Mouse (Mus musculus): Measurements from ENCODE around the gene Dpysl5. TPM values are rescaled to one million over a fixed set of nuclear protein-coding genes. Genes with fewer than 3 reads are reported as not detected.

Gene Dpysl5
- polyA plus RNA-seq, 1 experiment = not detected

DNA sequence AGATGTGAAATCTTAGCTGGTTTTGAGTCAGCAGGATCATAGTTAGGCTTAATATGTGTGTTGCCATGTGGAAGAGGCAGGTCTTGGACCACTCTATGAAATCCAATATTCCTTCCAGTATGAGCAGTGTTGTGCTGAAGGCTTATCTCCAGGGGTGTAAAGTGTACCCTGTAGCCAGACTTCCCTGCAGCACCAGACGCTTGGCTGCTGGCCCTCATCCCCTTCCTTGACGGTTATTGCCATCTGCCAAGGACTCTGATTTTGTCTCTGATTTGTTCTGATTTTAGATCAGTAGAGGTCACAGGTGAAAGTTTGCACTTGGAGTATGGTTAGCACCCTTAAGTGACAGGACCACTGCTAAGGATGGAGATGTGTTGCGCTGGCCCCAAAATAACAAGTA lies 111.7 kb downstream of the Dpysl5 start:
- 83% methylated on average over 3 of the region's 3 CpGs for WGBS
- peaks cover 35% of the 10 kb centered on the region for H3K4me1 ChIP-seq (ENCODE audit: control insufficient read depth, insufficient read depth, low read length)
- H3K27ac ChIP-seq (ENCODE audit: insufficient read depth, low read depth, low read length) = no peak overlapping the region
- H3K4me3 ChIP-seq (ENCODE audit: insufficient read depth, low read depth, low read length) = no peak overlapping the region
- TF ChIP-seq CTCF (IDR thresholded peaks at IDR 0.05; ENCODE audit: insufficient read depth, low read depth, low read length) (no peak), POLR2A (IDR thresholded peaks at IDR 0.05; ENCODE audit: insufficient read depth, low read depth, low read length) (no peak)

DNA sequence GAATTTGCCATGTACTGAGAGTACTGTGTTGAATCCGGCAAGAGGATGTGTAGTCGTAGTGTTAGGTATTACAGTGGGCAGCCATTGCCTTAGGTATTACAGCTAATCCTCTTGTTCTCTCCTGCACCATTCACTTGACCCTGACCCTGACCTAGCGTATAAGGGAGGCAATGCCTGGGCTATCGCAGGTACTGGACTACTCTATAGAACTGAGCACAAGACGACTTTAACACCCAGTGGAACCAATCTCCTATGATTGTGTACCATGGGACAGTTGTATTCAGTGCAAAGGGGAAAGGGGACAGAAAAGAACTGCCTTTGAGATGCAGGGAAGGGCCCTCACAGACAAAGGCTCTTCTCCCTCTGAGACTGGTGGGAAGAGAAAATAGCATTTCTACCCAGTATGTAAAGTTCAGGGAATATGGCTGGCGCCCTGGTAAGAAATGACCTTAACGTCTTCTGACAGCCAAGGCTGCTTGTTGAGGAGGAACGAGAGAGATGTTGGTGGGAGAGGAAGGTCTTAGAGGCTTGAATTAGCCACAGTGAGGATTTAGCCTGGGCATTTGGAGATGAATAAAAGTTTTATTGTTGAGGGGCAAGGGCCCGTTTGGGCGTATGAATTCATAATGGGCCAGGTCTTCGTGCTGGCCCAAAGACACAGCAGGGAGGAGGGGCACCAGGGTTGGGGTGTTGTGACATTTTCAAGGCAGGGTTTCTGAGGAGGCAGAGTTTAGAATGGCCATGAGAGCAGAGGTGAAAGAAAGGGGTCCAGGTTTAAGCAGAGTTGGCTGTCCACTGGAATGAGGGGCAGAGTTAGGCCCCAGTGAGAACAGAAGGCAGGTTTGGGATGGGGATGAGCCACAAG lies 113.0 kb downstream of the Dpysl5 start:
- no peak overlapping the region for H3K4me3 ChIP-seq (ENCODE audit: insufficient read depth, low read depth, low read length)
- H3K27ac ChIP-seq (ENCODE audit: insufficient read depth, low read depth, low read length) = no peak overlapping the region
- peaks cover 28% of the 10 kb centered on the region for H3K4me1 ChIP-seq (ENCODE audit: control insufficient read depth, insufficient read depth, low read length)
- TF ChIP-seq CTCF (IDR thresholded peaks at IDR 0.05; ENCODE audit: insufficient read depth, low read depth, low read length) (no peak), POLR2A (IDR thresholded peaks at IDR 0.05; ENCODE audit: insufficient read depth, low read depth, low read length) (no peak)
- WGBS = 61% methylated on average over 11 of the region's 11 CpGs

DNA sequence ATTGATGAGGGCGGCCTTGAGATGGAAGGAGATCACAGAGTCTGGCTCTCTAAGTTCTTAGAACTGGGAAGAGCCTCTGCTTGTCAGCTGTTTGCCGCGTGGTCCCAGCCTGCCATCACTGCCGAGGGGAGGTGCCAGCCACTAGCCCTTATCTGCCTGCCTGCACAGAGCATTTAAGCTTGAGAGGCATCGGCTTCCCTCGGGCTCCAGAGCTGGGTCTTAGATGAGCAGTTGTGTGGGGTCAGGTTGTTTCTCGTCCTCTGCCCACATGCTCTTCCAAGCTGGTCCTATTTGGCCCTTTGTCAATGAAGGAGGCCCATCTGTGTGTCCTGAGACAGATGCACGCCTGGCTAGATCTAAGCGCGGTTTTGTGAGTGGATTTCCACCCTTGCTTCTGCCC lies 113.8 kb downstream of the Dpysl5 start:
- WGBS = 44% methylated on average over 10 of the region's 10 CpGs
- TF ChIP-seq CTCF (IDR thresholded peaks at IDR 0.05; ENCODE audit: insufficient read depth, low read depth, low read length) (no peak), POLR2A (IDR thresholded peaks at IDR 0.05; ENCODE audit: insufficient read depth, low read depth, low read length) (no peak)
- H3K4me1 ChIP-seq (ENCODE audit: control insufficient read depth, insufficient read depth, low read length) = peaks cover 28% of the 10 kb centered on the region
- H3K27ac ChIP-seq (ENCODE audit: insufficient read depth, low read depth, low read length) = no peak overlapping the region
- no peak overlapping the region for H3K4me3 ChIP-seq (ENCODE audit: insufficient read depth, low read depth, low read length)

DNA sequence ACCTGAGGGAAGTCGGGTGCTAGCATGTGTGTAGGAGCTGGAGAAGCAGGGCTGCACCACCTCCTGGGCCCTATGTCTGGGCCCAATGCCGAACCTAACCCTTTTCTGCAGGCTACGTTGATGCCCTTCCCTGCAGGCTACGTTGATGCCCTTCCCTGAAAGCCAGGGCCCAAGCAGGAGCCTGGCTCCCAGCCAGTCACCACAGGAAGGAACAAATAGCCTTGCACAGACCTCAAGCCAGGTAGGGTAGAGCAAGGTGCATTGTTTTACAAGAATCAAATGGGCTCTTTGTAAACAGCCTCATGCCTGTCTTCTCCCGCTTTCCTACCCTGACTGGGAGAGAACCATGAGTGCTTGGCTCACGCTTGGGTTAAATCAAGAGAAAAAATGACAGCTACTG lies 114.5 kb downstream of the Dpysl5 start:
- H3K4me3 ChIP-seq (ENCODE audit: insufficient read depth, low read depth, low read length) = no peak overlapping the region
- TF ChIP-seq POLR2A (IDR thresholded peaks at IDR 0.05; ENCODE audit: insufficient read depth, low read depth, low read length) = no peak
- no peak for TF ChIP-seq CTCF (IDR thresholded peaks at IDR 0.05; ENCODE audit: insufficient read depth, low read depth, low read length)
- H3K4me1 ChIP-seq (ENCODE audit: control insufficient read depth, insufficient read depth, low read length) = peaks cover 28% of the 10 kb centered on the region
- H3K27ac ChIP-seq (ENCODE audit: insufficient read depth, low read depth, low read length) = no peak overlapping the region
- 55% methylated on average over 6 of the region's 6 CpGs for WGBS

DNA sequence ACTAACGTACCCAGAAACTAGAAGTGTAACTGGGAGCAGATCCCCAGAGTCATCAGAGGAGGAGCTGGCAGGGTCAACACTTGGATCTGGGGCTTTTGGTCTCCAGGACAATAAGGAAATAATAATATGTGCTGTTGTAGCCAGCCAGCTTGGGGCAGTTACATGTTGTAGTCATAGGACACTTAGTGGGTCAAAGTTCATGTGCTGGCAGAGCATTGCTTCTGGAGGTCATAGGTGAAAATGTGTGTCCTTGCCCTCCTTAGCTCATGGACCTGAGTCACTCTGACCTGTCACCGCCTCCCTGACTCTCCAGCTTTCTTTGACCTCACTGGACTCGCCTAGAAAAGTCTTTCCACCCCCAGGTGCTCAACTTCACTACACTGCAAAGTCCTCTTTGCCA lies 122.1 kb downstream of the Dpysl5 start:
- no peak overlapping the region for H3K4me3 ChIP-seq (ENCODE audit: insufficient read depth, low read depth, low read length)
- WGBS = 86% methylated on average over 3 of the region's 3 CpGs
- H3K4me1 ChIP-seq (ENCODE audit: control insufficient read depth, insufficient read depth, low read length) = no peaks in the 10 kb centered on the region; the same call in 1 of the 2 replicates
- TF ChIP-seq POLR2A (IDR thresholded peaks at IDR 0.05; ENCODE audit: insufficient read depth, low read depth, low read length) (no peak), CTCF (IDR thresholded peaks at IDR 0.05; ENCODE audit: insufficient read depth, low read depth, low read length) (no peak)
- H3K27ac ChIP-seq (ENCODE audit: insufficient read depth, low read depth, low read length) = no peak overlapping the region

DNA sequence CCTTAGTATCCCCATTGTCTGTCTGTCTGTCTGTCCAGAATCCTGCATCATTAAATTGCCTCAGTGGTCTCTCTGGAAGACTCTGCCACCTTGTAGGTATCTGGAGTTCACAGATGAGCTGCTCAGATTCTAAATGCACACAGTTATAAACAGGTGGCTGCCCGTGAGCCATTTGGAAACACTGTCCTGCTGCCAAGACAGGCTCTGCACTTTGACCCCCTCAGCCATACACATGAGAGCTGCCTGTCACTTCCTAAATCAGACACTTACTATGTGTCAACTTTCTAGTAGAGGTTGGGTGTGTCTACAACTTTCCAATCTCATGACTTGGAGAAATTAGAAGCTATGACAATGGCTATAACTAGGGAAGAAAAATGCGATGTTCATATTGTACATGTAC lies 128.4 kb downstream of the Dpysl5 start:
- Histone ChIP-seq H3K4me1 (ENCODE audit: control insufficient read depth, insufficient read depth, low read length) (peaks cover 3% of the 10 kb centered on the region; the same call in 1 of the 2 replicates), H3K4me3 (ENCODE audit: insufficient read depth, low read depth, low read length) (no peak overlapping the region), H3K27ac (ENCODE audit: insufficient read depth, low read depth, low read length) (no peak overlapping the region)
- TF ChIP-seq POLR2A (IDR thresholded peaks at IDR 0.05; ENCODE audit: insufficient read depth, low read depth, low read length) (no peak), CTCF (IDR thresholded peaks at IDR 0.05; ENCODE audit: insufficient read depth, low read depth, low read length) (no peak)
- 91% methylated on average over 2 of the region's 2 CpGs for WGBS

DNA sequence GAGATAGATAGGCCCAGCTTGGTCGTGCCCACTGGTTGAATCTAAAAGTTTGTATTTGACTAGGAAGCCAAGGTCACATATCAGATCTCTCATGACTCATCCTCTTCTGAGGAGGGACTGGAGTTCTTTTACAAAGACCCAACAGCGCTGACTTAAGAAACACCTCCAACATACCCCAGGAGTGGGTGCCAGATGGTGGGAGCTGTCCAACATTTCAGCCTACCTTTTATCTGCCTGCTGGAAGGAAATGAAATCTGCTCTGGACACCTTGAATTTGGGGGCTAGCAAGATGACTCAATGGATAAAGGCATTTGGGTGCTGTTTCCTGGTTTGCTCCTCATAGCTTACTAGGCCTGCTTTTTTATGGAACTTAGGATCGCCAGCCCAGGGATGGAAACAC lies 130.5 kb downstream of the Dpysl5 start:
- Histone ChIP-seq H3K4me3 (ENCODE audit: insufficient read depth, low read depth, low read length) (no peak overlapping the region), H3K4me1 (ENCODE audit: control insufficient read depth, insufficient read depth, low read length) (peaks cover 14% of the 10 kb centered on the region), H3K27ac (ENCODE audit: insufficient read depth, low read depth, low read length) (no peak overlapping the region)
- no peak for TF ChIP-seq CTCF (IDR thresholded peaks at IDR 0.05; ENCODE audit: insufficient read depth, low read depth, low read length)
- no peak for TF ChIP-seq POLR2A (IDR thresholded peaks at IDR 0.05; ENCODE audit: insufficient read depth, low read depth, low read length)
- WGBS = 46% methylated on average over 3 of the region's 3 CpGs

Other genes with a start within 250 kb of the Dpysl5 start
- gene Otof, start 249.6 kb upstream of the Dpysl5 start, polyA plus RNA-seq (2012; ENCODE audit: insufficient read depth, insufficient read length, low replicate concordance, missing spikeins) = not detected in 2 replicates
- not detected in 2 replicates for gene 1700001C02Rik, start 245.5 kb upstream of the Dpysl5 start, polyA plus RNA-seq (2012; ENCODE audit: insufficient read depth, insufficient read length, low replicate concordance, missing spikeins)
- gene Cib4, start 165.7 kb upstream of the Dpysl5 start, polyA plus RNA-seq (2012; ENCODE audit: insufficient read depth, insufficient read length, low replicate concordance, missing spikeins) = not detected in 2 replicates
- not detected in 2 replicates for gene Kcnk3, start 123.4 kb upstream of the Dpysl5 start, polyA plus RNA-seq (2012; ENCODE audit: insufficient read depth, insufficient read length, low replicate concordance, missing spikeins)
- not detected in 2 replicates for gene Slc35f6, start 63.6 kb upstream of the Dpysl5 start, polyA plus RNA-seq (2012; ENCODE audit: insufficient read depth, insufficient read length, low replicate concordance, missing spikeins)
- gene Cenpa, start 44.8 kb upstream of the Dpysl5 start, polyA plus RNA-seq (2012; ENCODE audit: insufficient read depth, insufficient read length, low replicate concordance, missing spikeins) = 423 TPM in 1 of 2 replicates, not detected in the other
- not detected in 2 replicates for gene Mapre3, start 103.1 kb downstream of the Dpysl5 start, polyA plus RNA-seq (2012; ENCODE audit: insufficient read depth, insufficient read length, low replicate concordance, missing spikeins)
- not detected in 2 replicates for gene Tmem214, start 156.4 kb downstream of the Dpysl5 start, polyA plus RNA-seq (2012; ENCODE audit: insufficient read depth, insufficient read length, low replicate concordance, missing spikeins)
- gene Agbl5, start 177.1 kb downstream of the Dpysl5 start, polyA plus RNA-seq (2012; ENCODE audit: insufficient read depth, insufficient read length, low replicate concordance, missing spikeins) = not detected in 2 replicates
- not detected in 2 replicates for gene Ost4, start 196.2 kb downstream of the Dpysl5 start, polyA plus RNA-seq (2012; ENCODE audit: insufficient read depth, insufficient read length, low replicate concordance, missing spikeins)
- not detected in 2 replicates for gene Emilin1, start 201.8 kb downstream of the Dpysl5 start, polyA plus RNA-seq (2012; ENCODE audit: insufficient read depth, insufficient read length, low replicate concordance, missing spikeins)
- gene Khk, start 209.9 kb downstream of the Dpysl5 start, polyA plus RNA-seq (2012; ENCODE audit: insufficient read depth, insufficient read length, low replicate concordance, missing spikeins) = not detected in 2 replicates
- gene Cgref1, start 234.0 kb downstream of the Dpysl5 start, polyA plus RNA-seq (2012; ENCODE audit: insufficient read depth, insufficient read length, low replicate concordance, missing spikeins) = not detected in 2 replicates
- gene Preb, start 248.8 kb downstream of the Dpysl5 start, polyA plus RNA-seq (2012; ENCODE audit: insufficient read depth, insufficient read length, low replicate concordance, missing spikeins) = not detected in 2 replicates

Measured in olfactory bulb, adult 2 months (tissue).